Mouse (Mus musculus): ENCODE results near the gene Suds3. TPM values are rescaled to one million over a fixed set of nuclear protein-coding genes. Genes with fewer than 3 reads are reported as not detected.

Suds3 gene
- total RNA-seq, 2 experiments from 2014 or later: 96.6 to 101 TPM

- DNase-seq (ENCODE audit: low spot score in 2 of 2): no peak
These were observed 1.2 kb downstream of the Suds3 start for GRCm38 (mm10) chr5:117114581-117115192.

DNA sequence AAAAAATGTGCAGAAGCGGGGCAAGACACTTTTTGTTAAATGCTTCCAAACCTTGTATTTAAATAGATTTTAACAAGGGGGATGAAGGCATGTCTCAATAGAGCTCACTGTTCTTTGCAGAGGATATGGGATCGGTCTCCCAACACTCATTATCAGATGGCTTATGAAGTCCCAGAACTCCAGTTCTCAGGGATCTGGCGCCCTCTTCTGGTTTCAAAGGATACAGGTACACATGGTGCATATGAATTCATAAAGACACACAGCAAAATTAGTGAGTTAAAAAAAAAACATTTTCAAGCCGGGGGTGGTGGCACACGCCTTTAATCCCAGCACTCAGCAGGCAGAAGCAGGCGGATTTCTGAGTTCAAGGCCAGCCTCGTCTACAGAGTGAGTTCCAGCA, 2.6 kb downstream of the Suds3 start:
- DNase-seq (ENCODE audit: low spot score in 2 of 2): no peak

GRCm38 (mm10) chr5:117111774-117112112, 4.2 kb downstream of the Suds3 start:
- DNase-seq (ENCODE audit: low spot score in 2 of 2): no peak

DNA sequence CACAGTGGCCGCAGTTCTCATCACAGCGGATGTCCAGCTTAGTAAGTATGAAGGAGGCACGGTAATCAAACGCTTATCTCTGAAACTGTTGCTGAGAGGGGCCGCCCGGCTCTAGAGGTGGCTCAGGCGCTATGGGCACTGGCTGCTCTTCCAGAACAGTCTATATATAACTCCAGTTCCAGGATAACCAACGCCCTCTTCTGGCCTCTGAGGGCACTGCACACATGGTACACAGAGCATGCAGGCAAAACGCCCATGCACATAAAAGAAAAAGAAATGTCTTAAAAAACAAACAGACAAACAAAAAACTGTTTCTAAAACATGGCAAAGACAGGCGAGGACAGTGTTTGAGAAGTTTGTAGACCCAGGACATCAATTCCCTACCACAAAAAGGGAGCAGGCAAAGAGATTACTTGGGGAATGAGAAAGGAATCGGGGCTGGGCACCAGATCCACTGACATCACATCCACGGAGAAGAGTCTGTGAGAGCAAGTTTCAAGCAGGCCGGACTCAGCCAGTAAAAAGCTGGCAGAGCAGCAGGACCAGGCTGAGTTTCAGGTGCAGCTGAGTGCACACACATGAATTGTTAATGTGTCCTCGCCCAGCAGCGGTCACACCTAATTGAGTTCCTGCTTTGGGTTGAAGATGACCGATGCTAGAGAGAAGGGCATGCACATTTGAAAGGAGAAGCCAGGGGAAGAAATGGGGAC, 4.7 kb downstream of the Suds3 start:
- DNase-seq (ENCODE audit: low spot score in 2 of 2): no peak

GRCm38 (mm10) chr5:117109522-117109921, 6.4 kb downstream of the Suds3 start:
- DNase-seq (ENCODE audit: low spot score in 2 of 2): no peak

DNA sequence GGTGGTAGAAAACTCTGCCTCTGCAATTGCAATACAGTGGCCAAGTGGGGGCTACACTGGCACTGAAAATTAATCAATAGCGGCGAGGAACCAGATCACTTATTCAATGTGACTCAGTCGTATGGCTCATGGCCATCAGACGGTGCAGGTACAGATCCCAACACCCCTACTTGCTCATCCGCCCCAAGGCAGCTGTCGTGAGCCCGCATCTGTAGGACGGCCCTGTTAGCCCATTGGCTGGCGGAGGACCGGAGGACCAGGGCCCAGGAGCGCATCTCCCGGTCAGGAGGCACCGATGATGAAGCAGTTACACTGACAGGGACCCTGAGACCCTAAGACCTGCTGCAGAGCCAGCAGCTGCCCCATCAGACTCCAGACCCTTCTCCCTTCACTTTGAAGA, 7.2 kb downstream of the Suds3 start:
- no peak for DNase-seq (ENCODE audit: low spot score in 2 of 2)

- DNase-seq (ENCODE audit: low spot score in 2 of 2): no peak
These were observed 7.6 kb downstream of the Suds3 start for GRCm38 (mm10) chr5:117108292-117108691.

DNA sequence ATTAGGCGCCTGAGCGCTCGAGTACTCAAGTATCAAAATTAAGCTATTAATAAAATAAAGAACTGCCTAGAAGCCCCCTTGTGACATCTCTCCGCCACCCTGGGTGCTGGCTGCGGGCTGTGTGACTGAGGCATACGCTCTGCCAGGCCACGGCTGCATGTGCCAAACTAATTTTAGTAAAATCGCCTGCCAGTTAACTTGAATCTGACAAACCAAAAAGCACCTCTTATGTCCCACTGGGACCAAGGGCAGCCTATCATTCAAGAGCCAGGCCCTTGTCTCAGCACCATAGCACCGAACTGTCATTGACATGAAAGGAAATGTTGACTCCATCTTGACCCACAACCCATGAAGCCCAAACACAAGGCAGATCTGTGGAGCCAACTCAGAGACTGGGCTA, 10.2 kb downstream of the Suds3 start:
- DNase-seq (ENCODE audit: low spot score in 2 of 2): no peak

DNA sequence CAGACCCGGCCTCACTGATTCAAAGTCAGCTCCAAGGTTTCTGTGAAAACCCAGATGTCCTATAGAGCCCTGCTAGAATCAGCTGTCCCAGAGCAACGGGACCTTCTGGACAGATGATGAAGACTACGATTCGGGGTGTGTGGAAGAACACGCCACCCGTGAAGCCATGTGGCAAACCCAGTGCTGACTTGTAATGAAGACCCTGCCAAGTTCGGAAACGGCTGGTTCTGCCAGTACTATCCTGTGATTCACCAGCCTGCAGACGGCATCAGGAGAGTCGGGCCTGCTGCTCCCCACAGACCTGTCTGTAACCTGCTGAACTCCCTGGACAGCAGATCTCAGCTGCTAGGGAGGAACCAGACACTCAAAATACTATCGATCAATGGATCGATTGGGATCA, 11.6 kb downstream of the Suds3 start:
- DNase-seq (ENCODE audit: low spot score in 2 of 2): no peak

- DNase-seq (ENCODE audit: low spot score in 2 of 2): no peak
These were observed 12.6 kb downstream of the Suds3 start for GRCm38 (mm10) chr5:117103194-117103929.

DNA sequence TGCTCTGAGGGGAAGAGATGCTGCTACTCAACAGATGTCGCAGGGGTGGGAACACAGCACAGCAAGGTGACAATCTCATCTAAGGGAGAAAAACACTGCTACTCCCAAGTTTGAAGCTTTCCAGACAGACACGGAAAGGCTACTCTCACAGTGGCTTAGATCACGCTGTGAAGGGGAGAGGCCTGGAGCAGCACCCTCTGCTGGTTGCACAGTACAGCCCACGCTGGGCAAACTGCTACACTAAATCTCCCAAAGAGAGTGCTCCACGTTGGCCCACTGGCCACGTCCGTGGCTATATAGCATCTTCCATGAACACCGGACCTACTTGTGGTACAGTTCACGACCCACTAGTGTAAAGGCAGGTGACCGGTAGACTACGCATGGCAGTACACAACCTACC, 16.2 kb downstream of the Suds3 start:
- no peak for DNase-seq (ENCODE audit: low spot score in 2 of 2)

DNA sequence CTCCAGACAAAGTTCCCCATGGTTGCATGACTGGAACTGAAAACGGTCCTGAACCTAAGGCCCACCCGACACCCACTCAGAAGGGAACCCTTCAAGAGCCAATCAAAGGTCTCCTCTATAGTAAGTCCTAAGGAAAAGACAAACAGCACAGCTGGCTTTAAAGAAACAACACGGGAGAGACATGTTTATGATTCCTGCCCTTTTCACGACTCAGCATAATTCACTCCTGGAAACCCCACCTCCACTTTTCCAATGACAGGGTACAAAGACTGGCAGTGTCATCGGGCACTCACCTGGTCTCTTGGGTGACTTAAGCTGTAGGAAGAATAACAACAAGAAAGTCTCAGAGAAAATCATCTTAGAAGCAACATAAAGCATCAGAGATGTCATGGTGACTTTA, 16.9 kb downstream of the Suds3 start:
- no peak for DNase-seq (ENCODE audit: low spot score in 2 of 2)

DNA sequence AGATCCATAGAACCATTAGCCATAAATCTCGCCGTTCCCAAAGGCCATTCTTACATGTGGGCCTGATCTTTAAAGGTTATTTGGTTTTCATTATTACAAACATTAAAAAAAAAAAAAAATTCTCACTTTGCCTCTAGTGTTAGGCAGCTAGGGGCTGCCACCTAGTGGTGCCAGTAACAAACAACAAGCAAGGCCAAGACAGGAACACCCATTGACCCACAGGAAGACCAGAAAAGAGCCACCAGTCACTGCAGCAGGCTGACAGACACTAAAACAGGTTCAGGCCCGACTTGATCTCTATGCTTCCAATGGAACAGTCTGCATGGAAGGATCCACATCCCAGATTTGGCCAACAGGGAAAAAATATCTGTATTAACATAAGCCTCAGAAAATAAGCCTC, 19.2 kb downstream of the Suds3 start:
- peak; percentile 58 to 68 for DNase-seq (ENCODE audit: low spot score in 2 of 2)

GRCm38 (mm10) chr5:117094431-117094830, 21.5 kb downstream of the Suds3 start:
- DNase-seq (ENCODE audit: low spot score in 2 of 2): peak; percentile 52 to 66

DNA sequence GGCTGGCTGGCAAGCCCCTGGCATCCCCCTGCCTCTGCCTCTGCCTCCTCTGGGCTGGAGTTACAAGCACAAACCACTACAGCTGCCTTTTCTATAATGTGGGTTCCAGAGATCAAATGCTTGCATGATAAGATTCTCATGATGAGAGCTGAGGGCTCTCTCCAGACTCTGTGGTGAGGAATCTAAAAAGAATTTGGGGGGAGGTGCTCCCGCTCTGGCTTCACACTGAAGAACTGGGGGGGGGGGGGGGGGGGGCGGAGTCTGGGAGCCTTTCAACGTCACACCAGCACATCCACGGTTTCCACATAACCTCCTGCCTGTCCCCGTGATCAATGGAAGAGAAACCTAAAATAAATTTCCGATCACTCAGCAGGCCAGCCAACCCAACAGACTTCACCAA, 26.1 kb downstream of the Suds3 start:
- no peak for DNase-seq (ENCODE audit: low spot score in 2 of 2)

DNA sequence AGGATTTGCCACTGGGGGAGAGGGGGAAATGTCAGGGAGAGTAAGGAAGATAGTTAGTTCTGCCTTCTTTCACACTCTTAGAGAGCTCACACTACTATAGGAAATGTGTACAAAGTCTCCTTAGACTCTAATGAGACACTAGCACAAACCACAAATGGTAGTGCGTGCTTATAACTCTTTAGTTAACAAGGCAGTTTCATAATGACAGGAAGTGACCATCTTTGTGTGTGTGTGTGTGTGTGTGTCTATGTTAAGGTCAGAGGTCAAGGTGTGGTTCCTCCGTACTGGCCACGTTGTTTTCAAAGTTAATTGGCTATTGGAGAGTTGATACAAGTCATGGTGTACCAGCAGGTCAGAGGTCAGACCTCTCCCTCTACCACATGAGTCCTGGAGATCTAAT, 26.8 kb downstream of the Suds3 start:
- DNase-seq (ENCODE audit: low spot score in 2 of 2): no peak

DNA sequence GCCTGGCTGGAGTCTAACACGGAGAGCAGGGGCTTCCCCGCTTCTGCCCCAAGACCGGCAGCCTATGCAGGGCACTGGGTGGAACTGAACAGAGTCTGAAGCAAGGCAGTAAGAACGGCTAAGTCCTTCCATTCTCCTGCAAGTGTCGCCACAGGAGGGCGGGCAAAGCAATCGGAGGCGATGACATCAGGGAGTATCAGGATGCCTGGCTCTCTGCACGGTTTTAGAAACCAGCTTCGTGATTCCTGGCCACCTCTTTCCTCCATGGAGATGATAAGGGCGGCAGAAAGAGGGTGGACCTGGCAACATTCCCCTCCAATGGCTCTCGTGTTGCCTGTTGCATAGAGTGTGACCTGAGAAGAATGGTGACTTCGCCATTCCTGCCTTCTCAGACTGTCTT, 28.2 kb downstream of the Suds3 start:
- DNase-seq (ENCODE audit: low spot score in 2 of 2): no peak

DNA sequence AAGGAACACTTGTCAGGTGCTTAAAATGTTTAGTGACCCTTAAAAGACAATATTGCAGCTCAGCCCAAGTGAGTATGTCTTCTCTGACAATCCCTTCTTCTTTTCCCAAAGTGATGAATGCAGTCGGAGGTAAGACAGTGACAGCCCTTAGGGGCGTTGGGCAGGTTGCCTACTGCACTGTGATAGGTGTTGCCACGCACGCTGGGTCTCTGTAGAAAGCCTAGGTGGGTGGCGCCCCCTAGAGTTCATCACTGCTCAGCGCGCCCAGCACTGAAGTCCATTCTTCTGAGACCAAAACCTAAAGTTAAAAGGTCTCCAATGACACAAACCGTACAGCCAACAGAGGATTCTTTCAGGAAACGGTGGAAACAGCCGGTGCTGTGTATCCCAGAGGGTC, 46.4 kb downstream of the Suds3 start:
- DNase-seq (ENCODE audit: low spot score in 2 of 2): peak; percentile 69 to 74

- DNase-seq (ENCODE audit: low spot score in 2 of 2): no peak
These were observed 47.0 kb downstream of the Suds3 start for GRCm38 (mm10) chr5:117068808-117069497.

DNA sequence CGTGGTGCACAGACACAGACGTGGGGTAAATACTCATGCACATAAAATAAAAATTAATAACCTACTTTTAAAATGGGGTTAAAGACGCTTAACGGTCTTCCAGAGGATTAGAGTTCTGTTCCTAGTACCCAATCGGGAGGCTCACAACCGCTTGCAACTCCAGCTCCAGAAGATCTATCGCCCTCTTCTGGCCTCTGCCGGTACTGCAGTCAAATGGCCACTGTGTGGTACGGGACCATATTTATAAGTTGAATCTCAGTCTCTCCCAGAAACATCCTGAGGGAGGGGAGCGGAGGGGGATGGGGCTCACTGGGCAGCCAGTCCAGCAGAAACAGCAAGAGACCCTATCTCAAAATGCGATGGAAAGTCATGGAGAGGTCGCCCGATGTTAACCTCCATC, 47.7 kb downstream of the Suds3 start:
- DNase-seq (ENCODE audit: low spot score in 2 of 2): no peak

DNA sequence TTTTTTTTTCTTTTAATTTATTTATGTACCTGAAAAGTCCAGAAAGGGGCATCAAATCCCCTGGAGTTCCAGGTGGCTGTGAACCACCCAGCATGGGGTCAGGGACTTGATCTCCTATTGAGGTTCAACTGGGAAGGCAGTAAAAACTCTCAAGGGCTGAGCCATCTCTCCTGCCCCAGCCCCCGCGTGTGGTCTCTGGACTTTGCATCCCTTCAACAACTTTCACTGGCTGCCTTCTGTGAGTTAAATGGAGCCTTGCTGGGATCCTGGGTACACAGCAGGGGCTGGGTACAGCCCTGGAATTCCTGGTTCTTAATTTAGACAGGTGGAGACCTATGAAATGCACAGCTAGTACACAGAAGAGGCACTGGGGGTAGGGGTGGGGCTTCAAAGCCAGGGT, 54.7 kb downstream of the Suds3 start:
- no peak for DNase-seq (ENCODE audit: low spot score in 2 of 2)

DNA sequence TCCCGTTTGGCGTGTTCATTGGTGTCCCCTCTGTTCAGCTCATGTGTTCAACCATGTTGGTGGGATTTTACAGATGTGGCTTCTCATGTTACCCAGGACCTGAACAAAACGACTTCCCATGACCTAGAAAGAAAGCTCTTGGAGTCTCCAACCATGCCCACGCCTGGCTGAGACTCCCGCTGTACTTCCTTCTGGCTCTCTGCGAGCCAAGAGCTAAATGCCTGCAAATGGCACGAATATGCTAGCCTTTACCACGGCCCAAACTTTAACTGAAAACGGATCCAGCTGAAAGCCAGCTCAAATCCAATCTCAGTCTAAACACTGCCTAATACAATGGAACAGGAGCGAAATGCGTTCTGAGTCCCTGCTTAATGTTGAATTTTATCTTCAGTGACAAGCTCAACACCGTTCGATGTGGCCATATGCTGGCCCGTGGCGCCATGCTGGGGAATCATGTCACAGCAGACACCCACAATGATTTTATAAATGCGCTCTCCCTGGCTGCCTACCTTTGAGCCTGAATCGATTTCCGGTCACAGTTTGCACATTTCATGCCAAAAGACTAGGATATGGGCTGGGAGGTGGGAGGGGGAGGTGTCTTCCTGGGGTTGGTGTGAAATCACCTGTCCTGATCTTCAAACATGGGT, 55.3 kb downstream of the Suds3 start:
- no peak for DNase-seq (ENCODE audit: low spot score in 2 of 2)
